Mouse (Mus musculus) frontal cortex, postnatal 14 days (tissue): ENCODE results near the gene Trim8.

Experiments
- DNase-seq, 2 experiments: peaks; one replicate each; pipeline ENCODE4 v3.0.0; 2022; ENCODE audit warnings: low spot score in 2 of 2

Gene Trim8

DNA sequence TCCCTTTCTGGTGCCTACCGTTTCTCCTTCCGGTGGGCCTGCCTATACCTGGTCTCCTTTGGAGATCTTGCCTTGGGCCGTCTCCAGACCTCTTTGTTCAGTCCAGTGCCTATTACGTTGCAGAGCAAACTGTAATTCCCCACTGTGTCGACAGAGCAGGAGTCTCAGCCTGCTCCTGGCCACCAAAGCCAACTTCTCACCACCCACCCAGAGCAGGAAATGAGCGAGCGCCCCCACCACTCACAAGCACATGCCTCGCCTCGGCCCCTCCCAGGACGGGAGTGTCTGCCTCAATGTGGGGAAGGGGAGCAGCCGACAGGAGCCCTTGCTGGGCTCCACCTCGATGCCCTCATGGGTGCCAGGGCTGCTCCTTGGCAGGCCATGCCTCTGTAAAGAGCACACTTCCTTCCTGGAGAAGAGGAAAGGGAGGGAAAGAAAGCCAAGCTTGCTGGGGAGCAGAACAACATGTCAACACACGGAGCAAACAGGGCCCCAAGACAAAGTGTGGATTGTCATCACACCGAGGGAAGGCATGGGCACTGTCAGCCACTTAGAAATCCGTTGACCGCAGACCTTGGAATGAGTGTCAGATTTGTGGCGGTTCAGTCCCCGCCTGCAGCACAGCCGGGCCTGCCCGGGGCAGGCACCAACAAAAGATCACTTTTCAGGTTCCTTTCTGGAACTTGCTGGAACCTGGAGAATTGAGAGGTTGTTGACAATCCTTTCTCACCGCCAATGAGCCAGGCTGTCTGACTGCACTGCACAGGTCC, 22.0 kb upstream of the Trim8 start:
- DNase-seq = no peak

DNA sequence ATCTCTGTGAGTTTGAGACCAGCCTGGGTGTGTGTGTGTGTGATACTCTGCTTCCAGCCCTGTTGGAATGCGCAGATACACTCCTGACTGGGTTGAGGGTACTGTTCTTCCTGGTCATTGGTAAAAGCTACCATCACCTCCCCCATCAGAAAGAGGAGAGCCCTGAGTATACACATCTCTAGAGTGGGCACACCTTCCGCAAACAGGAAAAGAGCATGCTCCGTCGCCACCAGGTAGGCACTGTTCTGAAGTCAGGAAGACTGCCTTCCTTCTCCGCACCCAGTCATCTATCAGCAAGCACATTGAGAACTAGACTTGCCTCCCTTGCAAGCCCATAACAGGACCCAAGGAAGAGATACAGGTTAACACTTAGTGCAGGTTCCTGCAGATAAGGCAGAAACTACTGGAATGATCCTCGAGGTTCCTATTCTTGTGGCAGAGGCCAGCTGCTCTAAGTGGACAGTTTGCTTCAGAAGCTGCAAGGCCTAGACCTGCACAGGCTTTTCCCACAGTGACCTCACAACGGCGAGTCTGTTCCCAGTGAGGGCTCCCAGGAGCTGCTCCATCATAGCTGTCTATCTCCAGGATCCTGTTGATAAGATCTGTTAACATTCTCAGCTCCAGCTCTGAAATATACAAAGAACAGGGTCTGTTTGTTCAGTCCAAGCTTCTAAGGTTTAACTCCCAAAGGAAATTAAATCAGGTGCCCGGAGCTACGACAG, 20.7 kb upstream of the Trim8 start:
- DNase-seq = no peak

DNA sequence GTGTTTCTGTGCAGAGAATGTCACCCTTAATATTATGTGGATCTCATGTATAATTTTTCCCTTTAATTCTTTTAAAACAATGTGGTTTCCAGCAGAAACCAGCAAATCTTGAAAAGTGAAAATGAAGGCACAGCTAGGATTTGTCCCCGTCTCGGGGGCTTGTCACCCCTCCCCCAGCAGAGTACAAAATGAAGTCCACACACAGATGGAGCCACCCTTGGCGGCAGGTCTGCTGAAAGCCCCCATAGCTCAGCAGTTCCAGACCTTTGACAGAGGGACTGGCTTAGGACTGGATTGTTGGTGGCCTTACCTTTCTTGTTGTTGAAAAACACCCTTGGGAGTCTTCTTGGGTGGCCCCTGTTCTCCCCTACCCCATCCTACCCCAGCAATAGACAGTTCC, 20.1 kb upstream of the Trim8 start:
- no peak for DNase-seq

DNA sequence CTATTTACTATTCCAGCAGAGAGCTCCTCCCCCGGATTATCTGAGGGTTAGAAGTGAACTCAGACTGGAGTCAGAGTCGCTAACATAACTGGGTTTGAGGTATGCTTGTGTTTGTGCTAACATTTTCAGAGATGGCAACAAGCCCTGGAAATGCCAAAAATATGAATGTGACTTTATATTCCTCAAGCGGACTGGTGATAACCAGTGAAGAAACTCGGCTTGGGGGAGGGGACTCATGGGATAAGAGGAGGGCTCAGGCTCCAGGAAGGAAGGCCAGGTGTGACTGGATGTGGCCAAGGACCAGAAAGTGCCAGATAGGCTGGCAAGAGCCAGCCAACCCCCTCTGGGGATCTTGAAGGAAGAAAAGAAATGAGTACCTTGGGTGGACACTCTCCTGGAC, 19.7 kb upstream of the Trim8 start:
- no peak for DNase-seq

DNA sequence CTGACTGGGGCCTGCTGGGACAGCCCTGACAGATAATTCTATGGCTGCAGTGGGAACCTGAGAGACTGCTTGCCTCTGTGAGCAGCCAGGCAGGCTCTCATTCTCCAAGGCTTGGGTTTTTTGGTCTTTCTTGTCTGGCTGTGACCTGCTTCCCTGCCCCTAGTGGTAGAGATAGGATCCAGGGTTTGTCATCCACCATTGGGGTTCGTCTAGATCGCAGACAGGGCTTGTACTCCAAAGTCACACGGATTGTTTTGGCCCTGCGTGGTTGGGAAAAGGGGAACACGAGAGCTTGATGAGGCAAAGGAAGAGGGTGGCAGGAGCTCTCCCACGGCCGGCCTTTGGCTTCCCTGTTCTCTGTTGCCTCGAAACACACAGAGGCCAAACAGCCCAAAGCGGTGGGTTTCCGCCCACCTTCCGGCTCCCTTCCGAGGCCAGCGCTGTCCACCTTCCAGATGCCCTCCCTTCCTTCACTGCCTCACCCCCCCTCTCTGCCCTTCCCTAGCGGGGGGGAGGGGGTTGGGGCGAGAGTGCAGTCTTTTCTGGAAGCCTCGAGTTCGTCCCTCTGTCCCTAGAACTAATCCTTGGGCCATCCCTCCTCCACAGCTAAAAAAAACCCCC, 18.5 kb upstream of the Trim8 start:
- DNase-seq = no peak

- DNase-seq = no peak
These were observed 17.7 kb upstream of the Trim8 start for GRCm38 (mm10) chr19:46483701-46484328.

DNA sequence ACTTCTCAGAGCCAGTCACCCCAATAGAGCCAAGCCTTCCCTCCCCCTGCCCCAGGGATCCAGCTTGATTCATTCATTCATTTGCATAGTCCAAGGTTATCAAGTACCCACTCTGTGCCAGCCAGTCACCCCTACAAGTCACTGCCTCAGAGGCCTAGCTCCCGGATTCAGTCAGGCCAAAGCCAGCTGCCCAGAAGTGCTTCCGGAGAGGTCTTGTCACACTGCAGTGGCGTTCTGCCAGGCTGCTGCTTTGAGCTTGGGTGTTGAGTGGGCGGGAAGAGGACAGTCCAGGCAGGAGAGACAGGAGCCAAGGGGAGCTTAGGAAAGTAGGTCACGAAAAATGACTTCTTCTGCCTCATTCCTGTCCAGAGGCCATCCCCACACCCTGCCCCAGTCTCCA, 17.0 kb upstream of the Trim8 start:
- no peak for DNase-seq

DNA sequence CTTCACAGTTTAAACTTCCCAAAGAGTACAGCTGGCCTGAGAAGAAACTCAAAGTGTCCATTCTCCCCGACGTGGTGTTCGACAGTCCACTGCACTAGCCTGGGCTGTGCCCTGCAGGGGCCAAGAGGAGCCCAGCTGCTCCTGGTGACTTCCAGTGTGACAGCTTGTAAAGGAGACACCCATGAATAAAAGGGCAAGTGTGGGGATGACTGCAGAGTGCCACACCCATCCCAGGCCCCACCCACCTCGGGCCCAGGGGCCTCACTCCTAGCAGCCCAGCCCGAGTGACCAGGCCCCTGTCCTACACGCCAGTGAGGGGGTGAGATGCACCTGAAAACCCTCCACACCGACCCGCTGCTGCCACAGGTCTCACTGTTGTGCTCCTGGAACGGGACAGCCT, 15.7 kb upstream of the Trim8 start:
- no peak for DNase-seq

DNA sequence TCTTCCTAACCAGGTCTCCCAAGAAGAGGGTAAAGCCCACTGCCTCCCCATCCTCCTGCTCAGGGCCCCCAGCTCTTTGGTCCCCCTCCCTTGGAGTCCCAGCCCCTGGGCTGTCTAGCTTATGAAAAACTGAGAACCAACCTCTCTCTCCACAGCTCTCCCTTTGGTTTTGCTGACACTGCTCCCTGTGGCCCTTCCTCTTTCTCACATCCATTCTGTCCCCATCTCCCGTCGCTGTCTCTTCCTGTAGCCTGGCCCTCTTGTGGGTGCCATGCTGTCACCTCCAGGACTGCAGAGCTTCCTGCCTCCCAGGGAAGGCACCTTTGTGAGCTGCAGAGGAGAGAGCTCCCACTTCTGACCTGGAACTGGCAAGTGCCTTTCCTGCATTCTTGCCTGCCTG, 14.8 kb upstream of the Trim8 start:
- no peak for DNase-seq

- DNase-seq = no peak
These were observed 12.1 kb upstream of the Trim8 start for GRCm38 (mm10) chr19:46489448-46489847.

- DNase-seq = no peak
These were observed 10.9 kb upstream of the Trim8 start for GRCm38 (mm10) chr19:46490634-46491033.

DNA sequence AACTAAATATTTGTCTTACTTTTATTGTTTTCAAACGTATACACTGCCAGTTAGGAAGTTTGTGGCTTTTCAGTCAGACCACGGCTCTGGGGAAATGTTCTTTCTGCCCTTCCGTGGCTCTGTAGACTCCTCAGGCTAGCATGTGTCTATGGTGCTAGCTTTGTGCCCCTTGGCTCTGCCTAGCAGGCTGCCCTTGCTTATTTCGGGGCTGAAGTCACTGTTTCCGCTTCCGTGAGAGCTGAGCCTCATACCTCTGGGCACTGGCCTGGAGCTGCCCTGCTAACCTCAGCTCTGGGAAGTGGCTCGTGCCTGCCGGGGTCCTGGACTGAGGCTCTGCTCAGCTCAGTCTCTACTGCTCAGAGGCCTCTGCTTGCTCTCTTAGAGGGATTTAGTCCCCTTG, 6.4 kb upstream of the Trim8 start:
- DNase-seq = no peak

- DNase-seq = no peak
These were observed 4.3 kb upstream of the Trim8 start for GRCm38 (mm10) chr19:46497230-46497629.

DNA sequence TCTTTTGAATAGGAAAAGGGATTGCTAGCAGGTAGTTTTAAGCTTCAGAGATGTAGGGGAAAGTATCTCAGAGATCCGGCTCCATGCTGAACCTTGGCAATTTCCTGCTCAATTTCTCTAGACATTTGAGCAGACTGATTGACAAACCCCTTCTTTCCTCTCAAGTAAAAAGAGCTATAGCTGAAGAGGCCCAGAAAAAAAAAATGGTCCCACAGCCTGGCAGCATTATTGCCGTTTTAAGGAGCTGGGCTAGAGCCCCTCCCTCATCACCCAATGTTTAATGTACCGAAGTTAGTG, 2.0 kb upstream of the Trim8 start:
- DNase-seq = no peak

DNA sequence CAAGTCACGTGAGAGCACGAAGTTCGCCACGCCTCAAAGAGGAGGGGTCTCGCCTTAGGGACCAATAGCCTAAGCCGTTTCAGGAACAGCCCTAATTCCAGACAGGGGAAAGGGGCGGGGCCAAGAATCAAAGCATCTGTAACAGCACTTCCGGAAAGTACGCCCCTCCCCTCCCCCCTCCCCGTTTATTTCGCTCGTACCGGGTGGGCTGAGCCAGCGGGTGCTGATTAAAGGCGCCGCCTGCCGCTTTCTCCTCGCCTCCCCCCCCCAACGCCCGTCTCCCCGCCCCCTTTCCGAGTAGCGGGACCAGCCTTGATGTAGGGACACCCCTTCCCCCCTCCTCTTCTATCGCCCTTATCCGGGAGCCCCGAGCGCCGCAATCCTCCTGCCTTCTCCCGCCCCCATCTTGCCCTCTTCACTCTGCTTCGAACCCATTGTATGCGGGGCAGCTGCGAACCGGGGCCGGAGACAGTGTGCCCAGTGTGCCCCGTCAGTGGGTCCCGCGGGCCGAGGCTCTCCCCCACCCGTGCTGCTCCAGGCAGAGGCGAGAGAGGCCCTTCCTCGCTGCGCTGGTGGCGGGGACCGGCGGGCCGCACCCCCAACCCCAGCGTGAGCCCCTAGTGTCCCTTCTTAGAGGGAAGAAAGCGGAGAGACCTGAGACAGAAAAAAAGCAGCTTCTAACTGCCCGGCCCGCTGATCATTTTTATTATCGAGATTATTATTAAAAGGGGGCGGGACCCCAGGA, 1.5 kb upstream of the Trim8 start:
- DNase-seq = peak; percentile 96 to 98

DNA sequence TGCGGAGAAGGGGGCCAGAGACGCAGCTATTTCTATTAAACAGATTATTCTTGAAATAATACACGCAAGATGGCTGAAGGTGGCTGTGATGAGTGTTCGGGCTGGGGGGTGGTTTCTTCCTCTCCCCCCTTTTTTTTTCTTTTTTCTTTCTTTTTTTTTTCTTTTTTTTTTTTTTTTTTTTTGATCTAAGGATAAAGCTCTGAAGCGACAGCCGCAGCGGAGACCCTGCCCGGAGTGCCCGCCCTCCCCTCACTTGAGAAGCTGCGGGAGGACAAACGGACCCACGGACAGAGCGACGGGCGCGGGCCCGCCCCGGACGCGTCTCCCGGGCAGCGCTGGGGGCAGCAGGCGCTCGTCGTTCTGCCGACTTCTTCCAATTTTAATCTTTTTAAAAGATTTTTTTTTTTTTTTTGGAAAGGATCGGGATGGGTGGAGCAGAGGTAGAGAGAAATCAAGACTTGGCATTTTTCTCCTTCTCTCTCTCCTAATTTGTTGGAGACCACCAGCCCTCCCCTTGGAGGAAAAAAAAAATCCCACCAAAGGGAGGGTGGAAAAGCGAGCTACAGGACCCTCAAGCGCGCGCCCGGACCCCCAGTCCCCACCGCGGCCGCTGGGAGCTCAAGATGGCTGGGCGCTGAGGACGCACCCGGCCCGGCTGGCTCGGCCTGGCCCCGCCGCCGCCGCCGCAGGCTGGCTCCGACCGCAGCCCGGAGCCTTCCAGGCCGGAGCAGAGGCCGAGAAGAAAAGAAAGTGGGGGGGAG, 741 bp upstream of the Trim8 start:
- DNase-seq = no peak

DNA sequence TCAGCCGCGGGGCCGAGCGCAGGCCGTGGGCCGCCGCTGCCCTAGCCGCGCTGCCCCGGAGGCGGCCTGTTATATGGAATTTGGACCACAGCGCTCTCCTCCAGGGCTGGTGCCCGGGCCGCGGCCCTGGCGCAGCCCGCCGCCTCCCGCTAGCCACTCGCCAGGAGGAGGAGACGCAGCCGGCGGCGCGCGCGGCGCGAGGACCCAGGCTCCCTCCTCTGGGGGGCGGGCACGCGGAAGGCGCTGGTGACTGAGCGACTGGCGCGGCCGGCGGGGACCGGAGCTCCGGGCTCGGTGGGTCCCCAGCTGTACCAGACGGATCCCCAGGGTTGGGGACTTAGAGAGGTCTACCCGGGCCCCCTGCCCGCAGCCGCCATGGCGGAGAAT, 560 bp downstream of the Trim8 start:
- DNase-seq = no peak

GRCm38 (mm10) chr19:46502471-46503166, 1.1 kb downstream of the Trim8 start:
- peak; percentile 69 to 75 for DNase-seq

GRCm38 (mm10) chr19:46503351-46504084, 2.0 kb downstream of the Trim8 start:
- no peak for DNase-seq

DNA sequence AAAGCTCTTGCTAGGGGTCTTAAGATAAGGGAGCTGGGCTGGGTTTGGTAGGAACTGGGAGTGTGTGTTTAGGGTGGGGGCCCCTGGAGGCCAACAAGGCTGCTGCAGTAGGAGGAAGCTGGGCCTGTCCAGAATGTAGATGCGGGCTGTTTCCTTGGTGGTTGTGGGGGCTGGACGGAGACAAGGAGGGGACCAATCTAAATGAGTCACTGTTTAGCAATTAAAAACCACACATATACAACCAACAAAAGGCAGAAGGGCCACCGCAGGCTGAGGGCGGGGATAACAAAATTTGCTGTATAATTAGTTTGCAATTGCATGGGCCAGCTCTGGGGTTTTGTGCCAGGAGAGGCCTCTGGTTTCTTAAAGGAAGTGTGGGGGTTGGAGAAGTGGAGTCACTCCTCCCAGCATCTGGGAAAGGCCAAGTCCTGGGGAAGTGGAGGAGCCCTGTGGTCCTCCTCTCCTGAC, 2.6 kb downstream of the Trim8 start:
- DNase-seq = no peak
